Mouse (Mus musculus) midbrain, postnatal 0 days (tissue): ENCODE results near the gene Aaed1. TPM values are rescaled to one million over a fixed set of nuclear protein-coding genes. Genes with fewer than 3 reads are reported as not detected.
"Not testable (repeated sequence)": the region's sequence is repeated elsewhere in the genome, so short reads cannot be mapped to it uniquely, and the experiment has no call there.

Source experiments
- ATAC-seq: fragments of 200-750 bp; cut with Nextera tagmentation; 2 replicates; pipeline ENCODE4 v1.8.0; 2017; ENCODE audit warnings: moderate number of reproducible peaks, mild to moderate bottlenecking, moderate TSS enrichment, moderate library complexity; ENCODE audit not compliant: low FRiP score
- DNase-seq: peaks from one replicate; pipeline ENCODE4 v3.0.0-alpha.2; 2015; ENCODE audit warnings: low spot score
- H3K27ac ChIP-seq: fragments of 300-500 bp; sonication (generic); 2 replicates; pipeline ENCODE4 v1.5.1; 2014; ENCODE audit warnings: low read depth, mild to moderate bottlenecking, low read length, mixed read lengths
- H3K27me3 ChIP-seq: fragments of 300-500 bp; sonication (generic); 2 replicates; pipeline ENCODE4 v1.6.1; 2014; ENCODE audit warnings: low read length, control low read depth, mixed read lengths; ENCODE audit not compliant: insufficient read depth
- H3K36me3 ChIP-seq: fragments of 300-500 bp; sonication (generic); 2 replicates; pipeline ENCODE4 v1.6.1; 2014; ENCODE audit warnings: low read length, control low read depth, mixed read lengths; ENCODE audit not compliant: insufficient read depth
- H3K4me1 ChIP-seq: fragments of 300-500 bp; sonication (generic); 2 replicates; pipeline ENCODE4 v1.6.1; 2014; ENCODE audit warnings: mild to moderate bottlenecking, control low read depth, antibody characterized with exemption, low read length, mixed read lengths; ENCODE audit not compliant: insufficient read depth
- H3K4me2 ChIP-seq: fragments of 300-500 bp; sonication (generic); 2 replicates; pipeline ENCODE4 v1.6.1; 2014; ENCODE audit warnings: low read depth, mild to moderate bottlenecking, low read length, mixed read lengths; ENCODE audit not compliant: poor library complexity, severe bottlenecking
- H3K4me3 ChIP-seq: fragments of 300-500 bp; sonication (generic); 2 replicates; pipeline ENCODE4 v1.5.1; 2014; ENCODE audit warnings: low read depth, mild to moderate bottlenecking, low read length, moderate library complexity
- H3K9ac ChIP-seq: fragments of 300-500 bp; sonication (generic); replicated peaks from 2 replicates; pipeline ENCODE4 v1.6.1; 2014; ENCODE audit warnings: mild to moderate bottlenecking, low read length, moderate library complexity, mixed read lengths; ENCODE audit not compliant: poor library complexity, severe bottlenecking
- H3K9me3 ChIP-seq: fragments of 300-500 bp; sonication (generic); 2 replicates; pipeline ENCODE4 v1.6.1; 2016; ENCODE audit warnings: low read length, control low read depth
- CTCF ChIP-seq: IDR thresholded peaks from 2 replicates; pipeline ENCODE4 v1.5.1; 2016; ENCODE audit warnings: antibody characterized with exemption, mild to moderate bottlenecking
- WGBS: fragments of 180-500 bp; shearing (Covaris S2); extraction: QIAGEN DNeasy Blood & Tissue Kit; methylation state at CpG from one replicate; pipeline ENCODE4 v1.1.7; 2014; 5-methylcytosine and 5-hydroxymethylcytosine counted together
- polyA plus RNA-seq: library from polyadenylated mRNA; unstranded; fragments of >200 nt; fragmentation: Nextera tagmentation; extraction: Ambion mirVana; gene quantifications from 2 replicates; pipeline ENCODE4 v1.2.1, GENCODE M21; 2015
- total RNA-seq: library from RNA; depleted of rRNA; stranded (reverse); fragments of >200 nt; gene quantifications from 2 replicates; pipeline ENCODE4 v1.2.3, GENCODE M21; 2014

Gene Aaed1
- total and polyA plus RNA-seq, 2 experiments from 2014 or later, result 12.3 to 13.5 TPM

DNA sequence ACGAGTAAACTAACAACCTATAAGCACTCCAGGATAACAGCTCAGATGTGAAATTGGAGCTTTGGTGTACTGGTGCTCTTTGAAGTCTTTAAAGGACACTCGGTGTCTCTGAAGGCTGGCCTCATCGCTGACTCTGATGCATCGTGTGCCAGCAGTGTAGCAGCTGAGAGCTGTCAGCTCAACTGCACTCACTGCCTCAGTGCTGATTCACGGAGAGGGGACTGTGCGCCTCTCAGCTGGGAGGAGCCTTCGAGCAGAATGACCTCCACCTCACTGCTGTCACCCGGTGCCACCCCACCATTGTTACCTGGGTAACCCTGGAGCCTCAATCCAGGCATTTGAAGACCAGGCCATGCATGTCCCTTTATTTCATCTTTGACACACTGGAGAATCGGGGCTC lies 45.4 kb downstream of the Aaed1 start:
- Histone ChIP-seq H3K4me3 (no peak overlapping the region), H3K9me3 (no peaks in the 10 kb centered on the region), H3K4me1 (no peaks in the 10 kb centered on the region), H3K36me3 (no peaks in the 10 kb centered on the region), H3K27ac (no peak overlapping the region), H3K9ac (no peak overlapping the region), H3K4me2 (no peak overlapping the region), H3K27me3 (no peaks in the 10 kb centered on the region)
- DNase-seq, result no peak
- TF ChIP-seq CTCF, result no peak
- ATAC-seq, result peak; percentile 60; the same call in 1 of the 2 replicates
- WGBS, result 13% methylated on average over 9 of the region's 9 CpGs

- H3K4me3 ChIP-seq, result no peak overlapping the region
- DNase-seq (no peak), ATAC-seq (no peak)
- H3K4me2 ChIP-seq, result no peak overlapping the region
- TF ChIP-seq CTCF, result no peak
- H3K27me3 ChIP-seq, result no peaks in the 10 kb centered on the region
- H3K4me1 ChIP-seq, result no peaks in the 10 kb centered on the region
- no peak overlapping the region for H3K27ac ChIP-seq
- H3K36me3 ChIP-seq, result no peaks in the 10 kb centered on the region
- no peak overlapping the region for H3K9ac ChIP-seq
- no peaks in the 10 kb centered on the region for H3K9me3 ChIP-seq
- WGBS, result 97% methylated on average over 6 of the region's 6 CpGs
Observed at GRCm38 (mm10) chr13:64264586-64264985, 47.9 kb downstream of the Aaed1 start.

GRCm38 (mm10) chr13:64259903-64260302 lies 52.6 kb downstream of the Aaed1 start:
- no peak overlapping the region for H3K4me3 ChIP-seq
- no peaks in the 10 kb centered on the region for H3K4me1 ChIP-seq
- ATAC-seq, result no peak
- no peaks in the 10 kb centered on the region for H3K36me3 ChIP-seq
- peak; percentile 59 for DNase-seq
- no peaks in the 10 kb centered on the region for H3K27me3 ChIP-seq
- H3K4me2 ChIP-seq, result no peak overlapping the region
- H3K9ac ChIP-seq, result no peak overlapping the region
- 65% methylated on average over 7 of the region's 7 CpGs for WGBS
- TF ChIP-seq CTCF, result no peak
- H3K9me3 ChIP-seq, result no peaks in the 10 kb centered on the region
- H3K27ac ChIP-seq, result no peak overlapping the region

GRCm38 (mm10) chr13:64258516-64258821 lies 54.0 kb downstream of the Aaed1 start:
- H3K36me3 ChIP-seq, result no peaks in the 10 kb centered on the region
- H3K27me3 ChIP-seq, result no peaks in the 10 kb centered on the region
- no peaks in the 10 kb centered on the region for H3K9me3 ChIP-seq
- H3K4me1 ChIP-seq, result no peaks in the 10 kb centered on the region
- no peak for TF ChIP-seq CTCF
- ATAC-seq (no peak), DNase-seq (peak; percentile 35)
- 67% methylated on average over 4 of the region's 4 CpGs for WGBS
- H3K9ac ChIP-seq, result no peak overlapping the region
- H3K27ac ChIP-seq, result no peak overlapping the region
- no peak overlapping the region for H3K4me3 ChIP-seq
- no peak overlapping the region for H3K4me2 ChIP-seq

DNA sequence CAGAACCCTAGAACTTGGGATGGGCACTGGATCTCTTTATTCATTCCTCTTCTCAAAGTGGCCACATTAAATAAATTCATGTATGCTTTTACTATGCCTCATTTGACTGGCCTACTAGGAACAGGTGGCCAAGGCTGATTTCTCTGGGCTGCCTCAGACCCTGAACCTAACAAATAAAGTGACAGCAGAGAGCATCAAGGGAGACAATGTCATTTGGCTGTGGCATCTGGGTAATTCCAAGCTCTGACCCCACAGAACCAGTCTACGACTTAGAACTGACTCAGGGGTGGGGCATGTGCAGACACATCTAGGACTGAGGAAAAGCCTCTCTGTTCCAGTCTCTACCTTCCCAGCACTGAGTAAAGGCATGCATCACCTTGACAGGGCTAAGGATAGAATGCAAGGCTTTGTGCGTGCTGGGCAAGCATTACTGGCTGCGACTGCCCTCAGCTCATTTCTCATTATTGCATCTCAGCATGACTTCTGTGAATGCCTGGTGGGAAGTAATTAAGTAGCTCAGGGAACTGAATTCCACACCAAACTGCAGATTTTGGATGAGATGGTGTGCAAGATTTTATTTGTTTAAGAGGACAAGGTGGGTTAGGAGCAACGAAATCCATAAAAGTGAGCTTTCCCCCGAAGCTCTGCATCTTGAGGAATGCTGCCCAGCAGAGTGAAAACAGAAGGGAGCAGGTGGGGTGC lies 54.5 kb downstream of the Aaed1 start:
- Histone ChIP-seq H3K36me3 (no peaks in the 10 kb centered on the region), H3K4me2 (no peak overlapping the region), H3K27me3 (no peaks in the 10 kb centered on the region), H3K9ac (no peak overlapping the region), H3K9me3 (no peaks in the 10 kb centered on the region), H3K4me1 (no peaks in the 10 kb centered on the region), H3K27ac (no peak overlapping the region), H3K4me3 (no peak overlapping the region)
- no peak for TF ChIP-seq CTCF
- DNase-seq (peak; percentile 42), ATAC-seq (no peak)
- WGBS, result 15% methylated on average over 5 of the region's 5 CpGs

- ATAC-seq, result no peak
- no peak overlapping the region for H3K4me3 ChIP-seq
- H3K9me3 ChIP-seq, result no peaks in the 10 kb centered on the region
- H3K36me3 ChIP-seq, result no peaks in the 10 kb centered on the region
- no peak overlapping the region for H3K9ac ChIP-seq
- no peak overlapping the region for H3K27ac ChIP-seq
- 82% methylated on average over 12 of the region's 12 CpGs for WGBS
- no peak overlapping the region for H3K4me2 ChIP-seq
- no peaks in the 10 kb centered on the region for H3K27me3 ChIP-seq
- DNase-seq, result no peak
- no peak for TF ChIP-seq CTCF
- H3K4me1 ChIP-seq, result no peaks in the 10 kb centered on the region
Observed at GRCm38 (mm10) chr13:64257010-64257813, 55.3 kb downstream of the Aaed1 start.

- not testable (repeated sequence) for H3K4me1 ChIP-seq, H3K9me3 ChIP-seq, H3K4me2 ChIP-seq, H3K36me3 ChIP-seq, H3K9ac ChIP-seq, H3K27me3 ChIP-seq, DNase-seq, H3K27ac ChIP-seq, H3K4me3 ChIP-seq, ATAC-seq
- 88% methylated on average over 10 of the region's 11 CpGs for WGBS
Observed at GRCm38 (mm10) chr13:64254185-64254584, 58.3 kb downstream of the Aaed1 start.
